Mouse (Mus musculus): ENCODE data around the gene Nfia.

DNA sequence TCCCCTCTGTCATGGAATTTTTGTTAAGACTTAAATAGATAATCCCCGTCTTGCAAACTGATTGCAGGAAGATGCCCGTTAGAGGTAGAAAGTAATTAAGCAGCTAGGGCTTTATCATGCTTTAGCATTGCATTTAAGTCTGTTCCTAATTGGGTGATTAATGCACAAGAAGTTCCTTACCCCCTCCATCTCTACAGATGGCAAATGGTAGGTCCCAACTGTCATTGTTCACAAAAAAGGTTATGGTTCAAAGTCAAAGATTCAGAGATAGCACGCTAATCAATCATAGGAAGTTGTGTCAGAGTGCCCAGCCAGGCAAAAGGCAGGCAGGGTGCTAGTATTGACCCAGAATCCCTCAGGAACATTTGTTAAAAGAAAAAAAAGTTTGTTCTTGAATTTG is 31.3 kb downstream of the Nfia start:
- no peak for TF ChIP-seq POLR2A (IDR thresholded peaks at IDR 0.05; ENCODE audit: control insufficient read depth, low read depth, low read length)
- no peak for TF ChIP-seq CTCF (IDR thresholded peaks at IDR 0.05; ENCODE audit: control insufficient read depth, insufficient read depth, insufficient replicate concordance, low read depth, low read length)
